Mouse (Mus musculus) embryonic facial prominence, embryonic 14.5 days (tissue): ENCODE measurements around the gene Tmem169. TPM values are rescaled to one million over a fixed set of nuclear protein-coding genes. Genes with fewer than 3 reads are reported as not detected.

Source experiments
- ATAC-seq: fragments of 200-750 bp; cut with Nextera tagmentation; 2 replicates; pipeline ENCODE4 v1.8.0; 2017; ENCODE audit warnings: low read depth, moderate number of reproducible peaks, moderate TSS enrichment
- DNase-seq: peaks from one replicate; pipeline ENCODE4 v3.0.0-alpha.2; 2015; ENCODE audit warnings: low spot score
- H3K27ac ChIP-seq: fragments of 300-500 bp; sonication (generic); replicated peaks from 2 replicates; pipeline ENCODE4 v1.5.1; 2014; ENCODE audit warnings: low read depth, mild to moderate bottlenecking, low read length, moderate library complexity
- H3K27me3 ChIP-seq: fragments of 300-500 bp; sonication (generic); replicated peaks from 2 replicates; pipeline ENCODE4 v1.6.1; 2014; ENCODE audit warnings: low read length; ENCODE audit not compliant: control insufficient read depth, insufficient read depth
- H3K36me3 ChIP-seq: fragments of 300-500 bp; sonication (generic); 2 replicates; pipeline ENCODE4 v1.6.1; 2014; ENCODE audit warnings: low read length, mixed read lengths; ENCODE audit not compliant: control insufficient read depth, insufficient read depth
- H3K4me1 ChIP-seq: fragments of 300-500 bp; sonication (generic); 2 replicates; pipeline ENCODE4 v1.6.1; 2014; ENCODE audit warnings: antibody characterized with exemption, low read length; ENCODE audit not compliant: control insufficient read depth, insufficient read depth
- H3K4me2 ChIP-seq: fragments of 300-500 bp; sonication (generic); 2 replicates; pipeline ENCODE4 v1.6.1; 2014; ENCODE audit warnings: low read depth, mild to moderate bottlenecking, low read length, moderate library complexity, mixed read lengths
- H3K4me3 ChIP-seq: fragments of 300-500 bp; sonication (generic); 2 replicates; pipeline ENCODE4 v1.5.1; 2014; ENCODE audit warnings: low read depth, mild to moderate bottlenecking, low read length
- H3K9ac ChIP-seq: fragments of 300-500 bp; sonication (generic); 2 replicates; pipeline ENCODE4 v1.6.1; 2014; ENCODE audit warnings: low read depth, mild to moderate bottlenecking, low read length, moderate library complexity, mixed read lengths
- H3K9me3 ChIP-seq: fragments of 300-500 bp; sonication (generic); 2 replicates; pipeline ENCODE4 v1.6.1; 2016; ENCODE audit warnings: low read length; ENCODE audit not compliant: control insufficient read depth
- WGBS: fragments of 180-500 bp; shearing (Covaris S2); extraction: QIAGEN DNeasy Blood & Tissue Kit; methylation state at CpG from one replicate; pipeline ENCODE4 v1.1.7; 2014; 5-methylcytosine and 5-hydroxymethylcytosine counted together
- polyA plus RNA-seq: library from polyadenylated mRNA; unstranded; fragments of >200 nt; fragmentation: Nextera tagmentation; extraction: Ambion mirVana; gene quantifications from 2 replicates; pipeline ENCODE4 v1.2.1, GENCODE M21; 2014

The Tmem169 gene
- polyA plus RNA-seq, 1 experiment from 2014 or later, result 4.0 TPM

DNA sequence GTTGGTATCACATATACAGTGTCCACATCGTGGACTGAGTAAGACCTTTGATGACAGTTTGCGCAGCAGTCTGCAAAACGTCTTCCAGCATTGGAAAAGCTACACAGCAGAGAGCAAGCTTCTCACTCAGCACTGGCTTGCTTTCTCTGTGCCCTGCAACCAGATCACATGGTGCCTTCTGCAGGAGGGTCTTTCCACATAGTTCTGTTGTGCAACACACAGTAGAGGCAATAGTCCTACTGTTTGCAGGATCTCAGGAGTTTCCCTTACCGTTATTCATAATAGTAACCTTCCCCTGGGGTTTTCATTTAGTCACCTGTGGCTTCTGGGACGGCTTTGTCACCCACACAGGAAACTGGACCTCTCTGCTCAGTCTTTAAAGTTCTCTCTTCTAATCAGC lies 36.6 kb downstream of the Tmem169 start:
- H3K36me3 ChIP-seq, result peaks cover 79% of the 10 kb centered on the region
- 88% methylated on average over 5 of the region's 5 CpGs for whole genome bisulfite sequencing
- DNase-seq (no peak), ATAC-seq (no peak)
- H3K27ac ChIP-seq, result no peak overlapping the region
- H3K9me3 ChIP-seq, result no peaks in the 10 kb centered on the region
- no peak overlapping the region for H3K4me2 ChIP-seq
- H3K4me3 ChIP-seq, result no peak overlapping the region
- H3K4me1 ChIP-seq, result no peaks in the 10 kb centered on the region
- H3K9ac ChIP-seq, result no peak overlapping the region
- no peaks in the 10 kb centered on the region for H3K27me3 ChIP-seq

DNA sequence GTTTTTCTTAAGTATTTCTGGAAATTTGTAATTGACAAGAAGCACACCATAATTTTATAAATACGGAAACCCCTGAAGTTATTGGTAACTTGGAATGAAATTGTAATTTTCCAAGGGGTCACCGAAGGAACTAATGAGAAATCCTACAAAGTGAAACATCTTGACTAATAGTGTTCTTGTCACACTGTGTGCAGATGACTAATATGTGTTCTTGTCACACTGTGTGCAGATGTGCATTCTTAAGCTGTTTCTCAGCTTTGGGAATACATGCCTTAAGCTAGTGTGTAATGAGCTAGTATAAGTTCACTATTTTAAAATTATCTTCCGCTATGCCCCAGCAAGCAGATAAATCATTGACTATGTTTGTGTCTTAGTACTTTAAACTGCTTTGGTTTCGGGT lies 39.1 kb downstream of the Tmem169 start:
- ATAC-seq (no peak), DNase-seq (no peak)
- Histone ChIP-seq H3K27me3 (no peaks in the 10 kb centered on the region), H3K27ac (no peak overlapping the region), H3K9me3 (no peaks in the 10 kb centered on the region), H3K36me3 (peaks cover 80% of the 10 kb centered on the region), H3K4me1 (no peaks in the 10 kb centered on the region), H3K9ac (no peak overlapping the region), H3K4me2 (no peak overlapping the region), H3K4me3 (no peak overlapping the region)
- WGBS, result 95% methylated on average over 4 of the region's 4 CpGs

DNA sequence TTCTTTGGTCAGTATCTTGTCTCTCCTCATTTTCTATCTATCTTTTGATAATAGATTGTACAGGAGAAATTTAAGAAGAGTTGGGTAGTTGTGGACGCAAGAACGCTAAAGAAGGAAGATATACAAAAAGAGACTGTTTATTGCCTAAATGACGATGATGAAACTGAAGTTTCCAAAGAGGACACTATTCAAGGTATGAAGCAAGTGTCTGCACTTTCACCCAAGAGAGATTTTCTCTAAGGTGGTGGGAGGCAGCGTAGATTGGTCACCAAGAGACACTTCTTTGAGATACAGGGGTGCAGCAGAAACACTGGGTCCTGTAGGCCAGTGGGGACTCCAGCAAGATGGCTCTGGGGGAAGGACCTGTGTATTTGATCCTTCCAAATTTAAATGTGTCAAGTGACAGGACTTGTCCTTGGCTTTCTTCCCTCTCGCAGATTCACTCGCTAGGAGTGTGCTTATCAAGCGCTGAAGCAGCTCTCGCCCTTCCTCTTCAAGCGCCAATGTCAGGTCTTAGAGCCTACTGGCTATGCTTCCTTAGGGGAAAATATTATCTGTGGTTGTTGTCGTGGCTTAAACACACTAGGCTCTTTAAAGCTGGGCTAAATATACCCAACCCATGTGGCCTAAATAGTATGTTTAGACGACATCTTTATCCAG lies 42.1 kb downstream of the Tmem169 start:
- Histone ChIP-seq H3K4me1 (no peaks in the 10 kb centered on the region), H3K9me3 (no peaks in the 10 kb centered on the region), H3K36me3 (peaks cover 79% of the 10 kb centered on the region), H3K4me2 (no peak overlapping the region), H3K4me3 (no peak overlapping the region), H3K9ac (no peak overlapping the region), H3K27ac (no peak overlapping the region), H3K27me3 (no peaks in the 10 kb centered on the region)
- no peak for DNase-seq
- WGBS, result 95% methylated on average over 11 of the region's 11 CpGs
- no peak for ATAC-seq

DNA sequence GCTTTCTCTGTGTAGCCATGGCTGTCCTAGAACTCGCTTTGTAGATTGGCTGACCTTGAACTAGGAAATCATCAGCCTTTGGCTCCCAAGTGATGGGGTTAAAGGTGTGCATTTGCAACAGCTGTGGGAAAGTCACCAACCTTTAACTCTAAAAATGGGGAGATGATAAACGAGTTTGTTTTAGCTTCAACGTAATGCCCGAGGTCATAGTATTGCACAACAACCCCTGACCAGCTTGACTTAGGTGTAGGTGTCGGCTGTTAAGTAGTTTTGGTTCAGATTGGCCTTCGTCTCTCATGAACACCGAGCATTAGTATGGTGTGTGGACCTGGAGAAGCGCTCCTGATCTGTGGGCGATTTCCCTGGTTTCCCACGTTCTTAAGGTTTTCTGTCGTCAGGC lies 50.6 kb downstream of the Tmem169 start:
- no peak overlapping the region for H3K4me3 ChIP-seq
- H3K27ac ChIP-seq, result no peak overlapping the region
- DNase-seq (no peak), ATAC-seq (no peak)
- H3K27me3 ChIP-seq, result no peaks in the 10 kb centered on the region
- H3K9ac ChIP-seq, result no peak overlapping the region
- H3K36me3 ChIP-seq, result peaks cover 72% of the 10 kb centered on the region
- H3K4me1 ChIP-seq, result no peaks in the 10 kb centered on the region
- H3K4me2 ChIP-seq, result no peak overlapping the region
- no peaks in the 10 kb centered on the region for H3K9me3 ChIP-seq
- WGBS, result 87% methylated on average over 11 of the region's 11 CpGs

DNA sequence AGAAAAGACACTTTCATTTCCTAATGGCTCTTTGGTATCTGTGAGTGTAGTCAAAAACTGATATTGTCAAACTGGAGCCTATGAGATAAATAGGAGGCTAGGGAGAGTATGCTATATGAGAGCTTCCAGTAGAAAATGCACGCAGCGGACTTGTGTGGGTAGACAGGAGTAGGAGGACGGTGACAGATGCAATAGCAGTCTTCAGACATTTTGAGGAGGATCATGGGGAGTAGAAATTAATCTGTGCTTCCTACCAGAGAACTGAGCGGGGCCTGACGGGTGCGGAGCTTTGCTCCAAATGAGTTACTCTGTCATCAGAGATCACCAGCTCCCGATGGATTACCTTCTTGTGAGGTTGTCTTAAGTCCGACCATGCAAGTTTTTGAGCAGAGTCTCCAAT lies 52.6 kb downstream of the Tmem169 start:
- DNase-seq (no peak), ATAC-seq (no peak)
- Histone ChIP-seq H3K4me1 (no peaks in the 10 kb centered on the region), H3K4me2 (no peak overlapping the region), H3K27me3 (no peaks in the 10 kb centered on the region), H3K9me3 (no peaks in the 10 kb centered on the region), H3K4me3 (no peak overlapping the region), H3K9ac (no peak overlapping the region), H3K36me3 (peaks cover 71% of the 10 kb centered on the region), H3K27ac (no peak overlapping the region)
- 92% methylated on average over 8 of the region's 8 CpGs for WGBS

DNA sequence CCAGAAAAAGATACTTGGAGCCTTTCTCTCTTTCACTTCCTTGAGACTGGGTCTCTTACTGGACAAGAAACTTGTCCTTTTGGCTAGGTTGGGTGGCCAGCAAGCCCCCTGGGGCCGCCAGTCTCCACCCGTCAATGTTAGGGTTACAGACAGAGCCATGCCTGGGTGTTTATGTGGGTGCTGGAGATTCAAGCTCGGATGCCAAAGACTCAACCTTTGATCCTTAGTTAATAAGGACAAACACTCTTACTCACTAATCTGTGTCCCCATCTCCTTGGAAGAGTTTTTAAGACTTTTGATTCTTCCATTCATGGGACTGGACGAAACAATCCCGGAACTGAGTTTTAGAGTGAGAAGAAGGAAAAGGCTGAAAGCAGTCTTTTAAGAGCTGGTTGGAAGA lies 54.2 kb downstream of the Tmem169 start:
- 87% methylated on average over 5 of the region's 5 CpGs for WGBS
- DNase-seq (no peak), ATAC-seq (no peak)
- no peaks in the 10 kb centered on the region for H3K4me1 ChIP-seq
- no peaks in the 10 kb centered on the region for H3K9me3 ChIP-seq
- no peak overlapping the region for H3K27ac ChIP-seq
- H3K27me3 ChIP-seq, result no peaks in the 10 kb centered on the region
- no peak overlapping the region for H3K4me2 ChIP-seq
- peaks cover 80% of the 10 kb centered on the region for H3K36me3 ChIP-seq
- H3K4me3 ChIP-seq, result no peak overlapping the region
- no peak overlapping the region for H3K9ac ChIP-seq

DNA sequence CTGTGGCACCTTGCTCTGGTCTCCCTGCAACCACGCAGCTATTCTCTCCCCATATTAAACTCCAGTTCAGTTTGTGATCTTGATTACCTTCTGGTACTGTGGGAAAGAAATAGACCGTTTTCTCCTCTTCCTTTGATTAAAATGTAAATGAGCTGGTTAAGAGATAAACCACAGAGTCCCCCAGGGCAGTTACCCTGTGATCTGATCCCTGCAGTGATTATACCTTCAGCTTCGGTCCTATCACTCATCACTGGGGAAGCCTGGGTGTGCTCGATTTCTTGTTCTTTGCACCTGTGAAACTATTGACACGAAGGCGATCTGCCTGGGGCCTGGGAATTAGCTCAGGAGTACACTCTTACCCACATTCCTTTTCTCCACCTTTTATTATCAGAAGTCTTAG lies 63.7 kb downstream of the Tmem169 start:
- Histone ChIP-seq H3K27me3 (no peaks in the 10 kb centered on the region), H3K36me3 (peaks cover 63% of the 10 kb centered on the region), H3K9me3 (no peaks in the 10 kb centered on the region), H3K4me3 (no peak overlapping the region), H3K4me1 (no peaks in the 10 kb centered on the region), H3K9ac (no peak overlapping the region), H3K4me2 (no peak overlapping the region), H3K27ac (no peak overlapping the region)
- DNase-seq (peak; percentile 4), ATAC-seq (no peak)
- 62% methylated on average over 6 of the region's 6 CpGs for WGBS

Other genes with a start within 250 kb of the Tmem169 start
- gene Mreg, start 72.1 kb upstream of the Tmem169 start, polyA plus RNA-seq, result 5.9 and 7.6 TPM in 2 replicates
- 30.4 and 31.4 TPM in 2 replicates for gene Pecr, start 55 bp upstream of the Tmem169 start, polyA plus RNA-seq
- 31.2 and 39.6 TPM in 2 replicates for gene Xrcc5, start 23.1 kb downstream of the Tmem169 start, polyA plus RNA-seq